Mouse (Mus musculus): ENCODE data around the gene Tomm34. TPM values are rescaled to one million over a fixed set of nuclear protein-coding genes. Genes with fewer than 3 reads are reported as not detected.

Gene Tomm34
- 10 to 100 TPM; 79.5 to 80.2 TPM for total RNA-seq (2023)

GRCm38 (mm10) chr2:164070765-164071436 lies at the start of gene Tomm34:
Gene Tomm34 (minus strand): TSS chr2:164071169.

GRCm38 (mm10) chr2:164070142-164070764 lies 716 bp downstream of the Tomm34 start, which contains the start of gene Stk4:
Gene Stk4 (plus strand): TSS chr2:164070322.

GRCm38 (mm10) chr2:164025150-164025549 lies 45.8 kb downstream of the Tomm34 start, which contains the start of gene Pabpc1l:
Gene Pabpc1l (plus strand): TSS chr2:164025450.

Other genes starting within 250 kb of the Tomm34 start
- not detected for gene Kcnk15, start 217.5 kb downstream of the Tomm34 start, total RNA-seq (2023)
- gene Rims4, start 152.5 kb downstream of the Tomm34 start, total RNA-seq (2023): not detected
- 100 to 1,000 TPM; 109 to 110 TPM for gene Ywhab, start 76.2 kb downstream of the Tomm34 start, total RNA-seq (2023)
- gene Pabpc1l, start 45.7 kb downstream of the Tomm34 start, total RNA-seq (2023): 1 to 10 TPM; 1.1 to 3.3 TPM
- gene Stk4, start 847 bp downstream of the Tomm34 start, total RNA-seq (2023): 100 to 1,000 TPM; 234 to 261 TPM
- gene Kcns1, start 99.9 kb upstream of the Tomm34 start, total RNA-seq (2023): not detected
- not detected for gene Wfdc5, start 111.6 kb upstream of the Tomm34 start, total RNA-seq (2023)
- not detected for gene Wfdc12, start 119.4 kb upstream of the Tomm34 start, total RNA-seq (2023)
- not detected for gene Wfdc15a, start 129.0 kb upstream of the Tomm34 start, total RNA-seq (2023)
- gene Wfdc15b, start 150.5 kb upstream of the Tomm34 start, total RNA-seq (2023): not detected
- not detected for gene Svs2, start 167.3 kb upstream of the Tomm34 start, total RNA-seq (2023)
- not detected for gene Svs3b, start 185.5 kb upstream of the Tomm34 start, total RNA-seq (2023)
- gene Svs4, start 207.3 kb upstream of the Tomm34 start, total RNA-seq (2023): not detected
- not detected for gene Svs3a, start 218.1 kb upstream of the Tomm34 start, total RNA-seq (2023)
- not detected for gene Svs6, start 245.6 kb upstream of the Tomm34 start, total RNA-seq (2023)